Mouse (Mus musculus): ENCODE data around the gene Shd.

Shd gene

GRCm38 (mm10) chr17:56024476-56024875 is 54.2 kb downstream of the Shd start:
- DNase-seq (ENCODE audit: low read depth, low spot score), result no peak

- no peak for DNase-seq (ENCODE audit: low read depth, low spot score)
These were observed 54.7 kb downstream of the Shd start for GRCm38 (mm10) chr17:56024931-56025330.

All from embryo, embryonic 11.5 days (tissue).